ENCODE assay signal across 31 mouse cellular contexts in the genomic region with DNA sequence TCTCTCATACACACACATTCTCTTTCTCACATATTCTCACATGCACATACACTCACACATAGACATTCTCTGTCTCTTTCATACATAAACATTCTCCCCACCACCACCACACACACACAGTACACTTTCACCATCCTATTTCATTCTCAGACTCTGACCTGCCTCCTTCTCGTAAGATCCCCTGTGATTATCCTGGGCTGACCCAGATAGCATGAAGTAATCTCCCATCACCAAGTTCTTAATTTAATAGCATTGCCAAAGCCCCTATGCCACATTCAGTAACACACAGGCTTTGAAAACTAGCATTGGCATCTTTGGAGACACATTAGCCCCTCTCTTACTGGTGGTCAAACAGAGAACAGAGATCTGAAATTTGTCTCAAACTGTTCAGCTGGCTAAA.
"Had no signal": no experiment of that assay in that cellular context is flagged by ENCODE, and none has a peak within 500 bp of the region (broad histone marks: within the 10 kb centered on the region; RNA-seq: fewer than 3 reads in every experiment).

No protein-coding gene starts in this region.

- H3K9ac ChIP-seq: limb, embryonic 12.5 days; limb, embryonic 13.5 days; limb, embryonic 15.5 days; liver, embryonic 12.5 days; liver, embryonic 13.5 days; liver, embryonic 14.5 days; liver, embryonic 15.5 days; liver, postnatal 0 days; lung, embryonic 14.5 days; lung, embryonic 15.5 days; midbrain, embryonic 12.5 days; midbrain, embryonic 13.5 days; midbrain, embryonic 15.5 days had no signal

- ATAC-seq: liver, embryonic 12.5 days; liver, postnatal 0 days; lung, postnatal 0 days; midbrain, embryonic 13.5 days; midbrain, embryonic 15.5 days; midbrain, embryonic 16.5 days had no signal

- H3K4me1 ChIP-seq: limb, embryonic 10.5 days; limb, embryonic 12.5 days; liver, embryonic 13.5 days; liver, embryonic 15.5 days; megakaryocyte, embryonic 14.5 days; midbrain, embryonic 12.5 days; midbrain, embryonic 15.5 days had no signal

- DNase-seq: left cerebral cortex, postnatal 4 days; liver; liver, embryonic 13.5 days; liver, postnatal 0 days; lung, adult 18-20 months; lung, adult 2 months; lung, embryonic 14.5 days; lung, postnatal 10 days; lung, postnatal 14 days; lung, postnatal 36 days; lung, postnatal 4 days; midbrain, embryonic 14.5 days had no signal

- H3K4me3 ChIP-seq: limb, embryonic 10.5 days; limb, embryonic 12.5 days; limb, embryonic 13.5 days; limb, embryonic 15.5 days; liver, embryonic 12.5 days; liver, embryonic 13.5 days; liver, embryonic 15.5 days; lung, embryonic 15.5 days; megakaryocyte, embryonic 14.5 days; midbrain, embryonic 10.5 days; midbrain, embryonic 12.5 days; midbrain, embryonic 13.5 days; midbrain, embryonic 15.5 days; myocyte had no signal

- H3K36me3 ChIP-seq: limb, embryonic 10.5 days; limb, embryonic 12.5 days; limb, embryonic 13.5 days; limb, embryonic 15.5 days; liver, embryonic 12.5 days; liver, embryonic 13.5 days; liver, embryonic 15.5 days; lung, embryonic 15.5 days; midbrain, embryonic 10.5 days; midbrain, embryonic 12.5 days; midbrain, embryonic 13.5 days; midbrain, embryonic 15.5 days had no signal

- H3K4me2 ChIP-seq: limb, embryonic 12.5 days; limb, embryonic 13.5 days; limb, embryonic 15.5 days; liver, embryonic 11.5 days; liver, embryonic 12.5 days; liver, embryonic 13.5 days; liver, embryonic 15.5 days; lung, embryonic 14.5 days; lung, embryonic 15.5 days; midbrain, embryonic 11.5 days; midbrain, embryonic 12.5 days; midbrain, embryonic 13.5 days; midbrain, embryonic 15.5 days had no signal

- H3K9me3 ChIP-seq: limb, embryonic 10.5 days; limb, embryonic 12.5 days; limb, embryonic 13.5 days; limb, embryonic 15.5 days; liver, embryonic 12.5 days; liver, embryonic 13.5 days; liver, embryonic 15.5 days; lung, embryonic 15.5 days; megakaryocyte, embryonic 14.5 days; midbrain, embryonic 10.5 days; midbrain, embryonic 12.5 days; midbrain, embryonic 13.5 days; midbrain, embryonic 15.5 days had no signal

- H3K27me3 ChIP-seq: limb, embryonic 12.5 days; limb, embryonic 15.5 days; liver, embryonic 13.5 days; liver, embryonic 15.5 days; lung, embryonic 15.5 days; midbrain, embryonic 12.5 days; midbrain, embryonic 13.5 days; midbrain, embryonic 15.5 days had no signal

- H3K27ac ChIP-seq: limb, embryonic 10.5 days; limb, embryonic 12.5 days; limb, embryonic 13.5 days; limb, embryonic 15.5 days; liver, embryonic 12.5 days; liver, embryonic 13.5 days; liver, embryonic 14.5 days; liver, embryonic 15.5 days; lung, embryonic 15.5 days; macrophage; midbrain, embryonic 10.5 days; midbrain, embryonic 12.5 days; midbrain, embryonic 13.5 days; midbrain, embryonic 15.5 days had no signal
